Mouse (Mus musculus): ENCODE results near the gene Sart3. TPM values are rescaled to one million over a fixed set of nuclear protein-coding genes. Genes with fewer than 3 reads are reported as not detected.
A peak's percentile ranks its signal among the peaks of the same experiment; 100 is the strongest.

The Sart3 gene
- polyA plus RNA-seq, 1 experiment from 2014 or later = 59.2 TPM

DNA sequence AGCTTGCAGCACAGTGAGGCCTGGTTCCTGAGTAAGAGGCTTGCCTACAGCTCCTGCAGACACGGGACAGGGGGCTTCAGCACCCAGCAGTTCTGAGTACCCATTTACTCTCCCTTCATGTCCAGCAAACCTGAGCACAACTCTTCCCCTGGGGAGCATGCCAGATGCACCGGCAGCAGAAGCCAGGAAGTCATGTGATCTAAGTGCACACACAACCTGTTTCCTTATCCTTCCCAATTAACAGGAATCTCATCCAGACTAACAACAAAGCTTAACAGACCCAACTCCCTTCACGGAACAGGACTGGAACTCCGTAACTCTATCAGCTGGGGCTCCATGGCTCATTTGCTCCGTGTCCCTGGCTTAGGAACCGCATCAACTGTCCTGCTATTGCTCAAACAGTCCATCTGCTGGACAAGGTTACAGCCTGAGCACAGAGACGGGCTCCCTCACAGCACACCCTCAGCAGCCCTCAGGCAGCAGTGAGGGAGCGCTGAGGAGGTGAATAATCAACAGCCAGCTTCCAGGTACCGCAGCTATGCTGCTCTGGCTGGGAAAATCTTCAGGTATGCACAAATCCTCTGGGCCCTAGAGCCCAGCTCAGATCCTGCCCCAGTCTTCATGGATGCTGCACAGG lies 20.7 kb downstream of the Sart3 start:
- Histone ChIP-seq H3K4me1 (no peaks in the 10 kb centered on the region), H3K4me2 (no peak overlapping the region), H3K4me3 (replicated peaks) (no peak overlapping the region), H3K27ac (no peak overlapping the region), H3K36me3 (peaks cover 100% of the 10 kb centered on the region), H3K27me3 (no peaks in the 10 kb centered on the region), H3K9ac (no peak overlapping the region), H3K9me3 (replicated peaks) (no peaks in the 10 kb centered on the region)
- WGBS = 62% methylated on average over 9 of the region's 9 CpGs
- peak; percentile 40; the same call in 1 of the 2 replicates for ATAC-seq (replicated peaks; ENCODE audit: low FRiP score)

DNA sequence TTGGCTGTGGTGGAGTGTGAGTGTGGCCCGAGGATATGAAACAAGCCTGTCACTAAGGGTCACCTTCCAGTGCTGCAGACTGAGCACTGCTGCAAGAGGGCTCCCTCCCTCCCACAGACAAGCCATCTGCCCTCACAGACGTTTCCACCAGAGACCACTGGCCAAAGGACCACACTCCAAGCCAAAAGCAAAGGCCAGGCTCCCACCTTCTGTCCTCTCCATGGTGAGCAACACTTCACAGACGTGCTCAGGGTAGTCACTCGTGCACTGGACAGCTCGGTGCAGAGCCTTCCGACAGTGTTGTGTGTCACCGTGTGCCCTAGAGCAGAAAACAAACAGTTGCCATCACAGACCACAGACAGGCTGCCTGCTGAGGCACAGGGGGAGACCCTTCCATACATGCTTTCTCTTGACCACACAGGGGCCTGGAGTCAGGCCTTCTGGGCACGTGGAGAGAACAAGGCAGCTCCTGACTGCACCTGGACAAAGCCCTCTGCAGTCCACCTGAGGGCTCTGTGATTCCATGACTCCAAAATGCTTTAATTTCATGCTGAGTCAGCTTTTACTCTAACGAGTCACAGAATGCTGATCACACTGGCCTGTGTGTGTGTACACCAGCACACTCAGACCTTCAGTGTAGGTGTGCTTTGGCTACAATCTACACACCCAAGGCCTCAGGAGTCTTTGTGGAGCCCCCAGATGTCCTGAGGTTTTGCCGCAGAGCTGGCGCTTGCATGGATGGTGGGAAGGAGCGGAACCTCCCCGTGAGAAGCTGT lies 23.6 kb downstream of the Sart3 start:
- 93% methylated on average over 13 of the region's 13 CpGs for WGBS
- no peak for ATAC-seq (replicated peaks; ENCODE audit: low FRiP score)
- Histone ChIP-seq H3K27me3 (no peaks in the 10 kb centered on the region), H3K9ac (no peak overlapping the region), H3K36me3 (peaks cover 100% of the 10 kb centered on the region), H3K9me3 (replicated peaks) (no peaks in the 10 kb centered on the region), H3K27ac (no peak overlapping the region), H3K4me3 (replicated peaks) (no peak overlapping the region), H3K4me2 (no peak overlapping the region), H3K4me1 (no peaks in the 10 kb centered on the region)

DNA sequence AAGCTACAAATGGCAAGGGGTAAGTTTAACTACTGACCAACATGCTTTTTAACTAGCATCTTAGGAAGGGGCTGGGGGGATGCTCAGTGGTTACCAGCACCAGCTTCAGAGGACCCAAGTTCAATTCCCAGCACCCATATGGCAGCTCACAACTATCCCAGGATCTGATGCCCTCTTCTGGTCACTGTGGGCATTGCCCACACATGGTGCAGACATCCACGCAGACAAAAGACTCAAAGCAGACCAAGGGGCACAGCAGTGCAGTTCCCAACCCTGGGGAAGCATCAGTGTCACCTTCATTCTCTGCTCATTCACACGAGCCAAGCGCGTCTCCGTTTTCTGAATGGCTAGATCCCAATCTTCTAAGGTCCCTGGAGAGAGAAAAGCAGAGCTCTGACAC lies 24.7 kb downstream of the Sart3 start:
- ATAC-seq (replicated peaks; ENCODE audit: low FRiP score) = no peak
- Histone ChIP-seq H3K4me3 (replicated peaks) (no peak overlapping the region), H3K36me3 (peaks cover 100% of the 10 kb centered on the region), H3K27ac (no peak overlapping the region), H3K4me1 (no peaks in the 10 kb centered on the region), H3K9me3 (replicated peaks) (no peaks in the 10 kb centered on the region), H3K27me3 (no peaks in the 10 kb centered on the region), H3K4me2 (no peak overlapping the region), H3K9ac (no peak overlapping the region)
- 93% methylated on average over 5 of the region's 5 CpGs for WGBS

DNA sequence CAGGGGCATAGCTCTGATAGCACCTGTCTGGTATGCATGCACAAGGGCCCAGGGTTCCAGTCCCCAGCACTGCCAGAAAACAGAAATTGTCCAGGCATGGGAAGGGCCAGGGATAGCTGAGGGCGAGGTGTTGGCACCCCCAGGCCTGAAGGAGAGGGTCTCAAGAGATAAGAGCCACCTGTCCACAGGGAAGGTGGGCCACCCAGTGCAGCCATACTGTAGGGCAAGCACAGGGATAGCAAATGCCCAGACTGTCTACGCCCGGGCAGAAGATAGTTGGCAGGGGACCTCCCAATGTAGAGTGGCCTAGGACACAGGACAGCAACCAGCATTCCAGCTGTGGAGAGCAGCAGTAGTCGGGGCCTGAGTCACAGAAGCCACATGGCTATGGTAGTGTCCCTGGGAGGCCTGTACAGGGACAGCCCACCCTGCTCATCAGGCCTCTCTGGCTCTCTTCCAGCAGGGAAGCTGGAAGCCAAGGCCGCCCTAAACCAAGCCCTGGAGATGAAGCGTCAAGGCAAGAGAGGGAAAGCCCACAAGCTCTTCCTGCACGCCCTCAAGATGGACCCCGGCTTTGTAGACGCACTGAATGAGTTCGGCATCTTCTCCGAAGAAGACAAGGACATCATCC lies 34.6 kb downstream of the Sart3 start:
- H3K4me2 ChIP-seq = no peak overlapping the region
- no peak overlapping the region for H3K4me3 ChIP-seq (replicated peaks)
- ATAC-seq (replicated peaks; ENCODE audit: low FRiP score) = no peak
- no peaks in the 10 kb centered on the region for H3K9me3 ChIP-seq (replicated peaks)
- 88% methylated on average over 11 of the region's 11 CpGs for WGBS
- no peaks in the 10 kb centered on the region for H3K27me3 ChIP-seq
- no peak overlapping the region for H3K27ac ChIP-seq
- no peak overlapping the region for H3K9ac ChIP-seq
- peaks cover 22% of the 10 kb centered on the region for H3K4me1 ChIP-seq
- H3K36me3 ChIP-seq = peaks cover 47% of the 10 kb centered on the region

DNA sequence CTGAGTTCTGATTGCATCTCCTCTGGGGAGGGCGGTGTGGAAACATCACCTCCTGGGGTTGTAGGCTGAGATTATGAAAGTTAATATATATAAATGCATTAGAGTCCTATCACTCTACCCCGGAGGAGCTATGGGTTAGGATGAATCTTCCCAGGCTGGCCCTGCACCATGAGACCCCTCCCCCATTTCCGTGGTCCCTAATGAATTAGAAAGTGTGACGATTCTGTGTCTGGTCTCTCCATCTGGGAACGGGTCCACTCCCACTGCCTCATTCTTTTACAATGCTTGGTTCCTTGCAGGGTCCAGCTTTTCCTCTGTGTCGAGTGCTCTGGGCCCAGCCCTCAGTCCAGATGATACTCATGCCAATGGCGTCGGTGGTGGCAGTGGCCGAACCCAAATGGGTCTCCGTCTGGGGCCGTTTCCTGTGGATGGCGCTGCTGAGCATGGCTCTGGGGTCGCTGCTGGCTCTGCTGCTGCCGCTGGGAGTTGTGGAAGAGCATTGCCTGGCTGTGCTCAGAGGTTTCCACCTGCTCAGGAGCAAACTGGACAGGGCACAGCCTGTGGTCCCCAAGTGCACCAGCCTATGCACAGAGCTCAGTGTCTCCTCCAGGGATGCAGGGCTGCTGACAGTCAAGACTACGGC lies 35.7 kb downstream of the Sart3 start:
- peak overlapping the region; percentile 50 for H3K9ac ChIP-seq
- H3K27ac ChIP-seq = peak overlapping the region; percentile 93; the same call in 1 of the 2 replicates
- no peaks in the 10 kb centered on the region for H3K9me3 ChIP-seq (replicated peaks)
- H3K4me3 ChIP-seq (replicated peaks) = peak overlapping the region; percentile 65
- H3K36me3 ChIP-seq = peaks cover 36% of the 10 kb centered on the region
- H3K27me3 ChIP-seq = no peaks in the 10 kb centered on the region
- no peak for ATAC-seq (replicated peaks; ENCODE audit: low FRiP score)
- peaks cover 22% of the 10 kb centered on the region for H3K4me1 ChIP-seq
- peak overlapping the region; percentile 91 for H3K4me2 ChIP-seq
- 36% methylated on average over 15 of the region's 15 CpGs for WGBS

DNA sequence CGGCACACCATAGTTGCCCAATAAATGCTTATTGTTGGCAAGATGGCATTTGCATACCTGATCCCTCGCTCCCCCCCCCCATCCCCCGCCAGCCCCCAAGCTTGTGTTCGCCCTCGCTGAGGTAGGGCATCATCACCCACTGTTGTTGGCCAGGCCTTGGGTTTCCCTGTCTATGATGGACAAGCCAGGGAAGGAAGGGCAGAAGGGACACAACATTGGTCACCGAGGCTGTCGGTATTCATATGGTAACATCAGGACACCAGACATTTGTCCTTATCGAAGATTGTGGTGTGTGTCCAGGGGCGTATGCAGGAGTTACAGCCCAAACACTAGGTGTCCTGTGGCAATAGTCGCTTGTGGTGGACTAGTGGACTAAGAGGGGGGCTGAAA lies 36.2 kb downstream of the Sart3 start:
- 2% methylated on average over 10 of the region's 10 CpGs for WGBS

DNA sequence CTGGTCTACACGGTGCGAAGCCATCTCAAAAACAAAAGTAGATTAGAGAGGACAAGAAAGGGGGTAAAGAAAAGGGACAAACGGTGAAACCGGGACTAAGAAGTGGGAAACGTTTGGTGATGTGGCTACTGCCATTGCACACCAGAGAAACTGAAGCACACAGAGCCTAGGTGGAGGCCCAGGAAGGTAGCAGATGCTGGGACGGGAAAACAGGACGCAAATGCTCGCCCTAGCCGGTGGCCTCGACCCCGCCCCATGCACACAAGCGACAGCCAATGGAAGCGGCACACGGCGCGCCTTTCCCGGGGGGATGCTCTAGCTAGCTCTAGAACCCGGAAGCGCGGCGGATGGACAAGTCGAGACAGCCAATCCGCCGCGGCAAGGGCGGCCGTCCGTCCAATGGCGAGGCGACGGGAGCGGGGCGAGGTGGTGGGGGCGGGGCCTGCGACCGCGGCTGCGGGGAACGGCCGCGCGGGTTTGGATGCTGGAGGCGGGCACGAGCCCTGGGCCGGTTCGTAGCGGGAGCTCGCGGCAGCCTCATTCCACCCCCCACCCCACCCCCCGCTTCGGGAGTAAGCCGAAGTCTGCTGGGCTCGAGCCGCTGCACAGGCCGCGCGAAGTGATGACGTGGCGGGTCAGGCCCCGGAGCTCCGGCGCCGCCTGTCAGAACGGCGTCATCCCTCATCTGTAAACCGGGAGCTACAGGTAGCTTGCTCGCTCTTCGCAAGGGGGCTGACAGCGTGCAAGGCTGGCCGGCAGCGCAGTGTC lies 36.8 kb downstream of the Sart3 start, which contains the start of gene Ficd:
Gene Ficd (plus strand): TSS at position 459 of the 768 bp plus-strand sequence.
- Histone ChIP-seq H3K27ac (peak within 1 kb of the TSS; percentile 93), H3K27me3 (no peaks in the 10 kb centered on the region), H3K4me3 (replicated peaks) (peak within 1 kb of the TSS; percentile 65), H3K4me2 (peak within 1 kb of the TSS; percentile 91), H3K36me3 (peaks cover 25% of the 10 kb centered on the region), H3K4me1 (peaks cover 26% of the 10 kb centered on the region), H3K9me3 (replicated peaks) (no peaks in the 10 kb centered on the region), H3K9ac (peak within 1 kb of the TSS; percentile 50)
- 1% methylated on average over 71 of the region's 71 CpGs for WGBS
- peak; percentile 96 for ATAC-seq (replicated peaks; ENCODE audit: low FRiP score)

More for the DNA sequence above, 36.2 kb downstream of the Sart3 start:
- Histone ChIP-seq H3K4me2 (peak overlapping the region; percentile 91), H3K27ac (peak overlapping the region; percentile 93), H3K27me3 (no peaks in the 10 kb centered on the region), H3K36me3 (peaks cover 31% of the 10 kb centered on the region), H3K4me1 (peaks cover 22% of the 10 kb centered on the region), H3K4me3 (replicated peaks) (peak overlapping the region; percentile 65), H3K9ac (peak overlapping the region; percentile 50), H3K9me3 (replicated peaks) (no peaks in the 10 kb centered on the region)
- ATAC-seq (replicated peaks; ENCODE audit: low FRiP score) = peak; percentile 8; the same call in 1 of the 2 replicates

DNA sequence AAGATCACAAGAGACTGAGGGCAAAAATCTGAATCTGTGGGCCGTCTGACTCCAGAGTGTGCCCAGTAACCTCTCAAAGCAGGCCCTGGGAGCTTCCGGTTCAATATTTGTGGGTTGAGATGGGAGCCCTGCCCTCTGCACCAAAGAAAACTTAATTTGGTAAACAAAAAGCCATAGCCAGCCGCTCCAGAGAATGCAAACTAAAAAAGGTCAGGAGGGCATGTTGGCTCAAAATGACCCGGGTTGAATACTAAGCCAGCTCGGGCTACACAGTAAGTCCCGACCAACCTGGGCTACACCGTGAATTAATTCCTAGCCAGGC lies 37.3 kb downstream of the Sart3 start:
- peaks cover 26% of the 10 kb centered on the region for H3K4me1 ChIP-seq
- H3K9ac ChIP-seq = peak overlapping the region; percentile 50; the same call in 1 of the 2 replicates
- peaks cover 20% of the 10 kb centered on the region for H3K36me3 ChIP-seq
- peak overlapping the region; percentile 65 for H3K4me3 ChIP-seq (replicated peaks)
- 31% methylated on average over 7 of the region's 7 CpGs for WGBS
- H3K4me2 ChIP-seq = peak overlapping the region; percentile 91
- no peaks in the 10 kb centered on the region for H3K9me3 ChIP-seq (replicated peaks)
- H3K27ac ChIP-seq = peak overlapping the region; percentile 93
- peak; percentile 30; the same call in 1 of the 2 replicates for ATAC-seq (replicated peaks; ENCODE audit: low FRiP score)
- no peaks in the 10 kb centered on the region for H3K27me3 ChIP-seq

DNA sequence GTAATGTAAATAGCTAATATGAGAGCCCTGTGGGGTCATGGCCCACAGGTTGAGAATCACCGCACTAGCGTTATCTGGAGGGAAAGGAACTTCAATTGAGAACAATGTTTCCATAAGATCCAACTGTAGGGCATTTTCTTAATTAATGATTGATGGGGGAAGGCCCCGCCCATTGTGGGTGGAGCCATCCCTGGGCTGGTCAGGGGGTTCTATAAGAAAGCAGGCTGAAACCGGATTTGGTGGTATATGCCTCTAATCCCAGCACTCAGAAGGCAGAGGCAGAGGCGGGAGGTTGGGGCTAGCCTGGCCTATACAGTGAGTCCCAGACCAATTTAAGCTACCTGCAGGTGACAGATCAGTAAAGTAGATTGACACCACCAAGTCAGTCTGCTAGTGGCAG lies 37.9 kb downstream of the Sart3 start:
- H3K4me1 ChIP-seq = peaks cover 26% of the 10 kb centered on the region
- H3K27ac ChIP-seq = 0 out of 2 replicates have a peak overlapping the region, but pooled peaks have one; percentile 93
- no peak overlapping the region for H3K4me2 ChIP-seq
- H3K27me3 ChIP-seq = no peaks in the 10 kb centered on the region
- peaks cover 14% of the 10 kb centered on the region for H3K36me3 ChIP-seq
- no peaks in the 10 kb centered on the region for H3K9me3 ChIP-seq (replicated peaks)
- H3K9ac ChIP-seq = no peak overlapping the region
- H3K4me3 ChIP-seq (replicated peaks) = no peak overlapping the region
- no peak for ATAC-seq (replicated peaks; ENCODE audit: low FRiP score)
- 68% methylated on average over 5 of the region's 5 CpGs for WGBS

DNA sequence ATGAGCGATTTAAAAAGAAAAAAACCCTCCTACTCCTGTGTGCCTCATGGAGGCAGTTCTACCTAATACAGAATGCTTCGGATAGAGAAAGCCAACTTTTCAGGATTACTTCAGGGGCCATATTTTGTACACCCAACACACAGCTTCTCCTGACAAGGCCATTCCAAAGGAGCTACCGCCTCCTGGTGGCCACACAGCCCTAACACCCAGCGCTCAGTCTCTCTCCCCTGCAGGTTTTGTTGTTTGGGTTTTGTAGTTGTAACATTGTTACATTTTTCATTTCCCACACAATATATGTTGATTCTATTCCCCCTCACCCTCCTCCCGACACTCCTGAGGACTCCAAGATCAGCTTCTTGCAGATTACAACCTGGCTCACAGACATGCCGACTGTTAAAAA lies 40.1 kb downstream of the Sart3 start:
- Histone ChIP-seq H3K27me3 (no peaks in the 10 kb centered on the region), H3K4me2 (no peak overlapping the region), H3K4me3 (replicated peaks) (no peak overlapping the region), H3K9ac (no peak overlapping the region), H3K4me1 (peaks cover 26% of the 10 kb centered on the region), H3K27ac (no peak overlapping the region), H3K9me3 (replicated peaks) (no peaks in the 10 kb centered on the region), H3K36me3 (no peaks in the 10 kb centered on the region)
- 25% methylated on average over 6 of the region's 6 CpGs for WGBS
- no peak for ATAC-seq (replicated peaks; ENCODE audit: low FRiP score)

DNA sequence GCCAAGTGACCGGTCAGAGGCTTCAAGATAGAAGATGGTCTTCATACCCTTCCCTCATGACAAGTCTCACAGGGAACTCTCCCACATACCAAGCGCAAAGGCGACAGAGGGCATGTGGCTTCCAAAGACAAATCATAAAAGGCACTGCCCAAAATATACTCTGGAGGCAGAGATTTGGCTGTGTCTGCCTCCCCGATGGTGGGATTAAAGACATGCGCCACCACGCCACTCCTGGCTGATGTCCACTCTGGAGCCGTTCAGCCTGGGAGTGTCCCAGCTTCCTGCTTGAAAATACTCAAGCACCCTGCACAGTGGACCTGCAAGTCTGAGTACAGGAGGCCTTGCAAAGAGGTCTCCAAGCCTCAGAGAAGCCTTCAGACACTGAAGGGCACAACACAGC lies 41.1 kb downstream of the Sart3 start:
- ATAC-seq (replicated peaks; ENCODE audit: low FRiP score) = no peak
- WGBS = 82% methylated on average over 7 of the region's 7 CpGs
- Histone ChIP-seq H3K4me3 (replicated peaks) (no peak overlapping the region), H3K27me3 (peaks cover 6% of the 10 kb centered on the region), H3K27ac (no peak overlapping the region), H3K4me2 (no peak overlapping the region), H3K36me3 (no peaks in the 10 kb centered on the region), H3K9ac (no peak overlapping the region), H3K9me3 (replicated peaks) (no peaks in the 10 kb centered on the region), H3K4me1 (peaks cover 17% of the 10 kb centered on the region)
